Comparison of ENCODE assay signal across 9 mouse cellular contexts in genomic region chr14:79139918-79140825, GRCm38 (mm10).
DNase-seq lines count a peak whose midpoint lies in the region; ATAC-seq and TF ChIP-seq lines count a peak whose summit lies in the region.
"Had no signal": no experiment of that assay in that cellular context is flagged by ENCODE, and none has a peak within 500 bp of the region (broad histone marks: within the 10 kb centered on the region; RNA-seq: fewer than 3 reads in every experiment).

No protein-coding gene starts in this region.

- 0 out of 2 replicates have a peak overlapping the region, but pooled peaks have one; percentile 25 for H3K9ac ChIP-seq in forebrain, postnatal 0 days
- H3K9ac ChIP-seq in intestine, embryonic 16.5 days (ENCODE audit: low read depth, low read length): no peak overlapping the region; the same call in 1 of the 2 replicates
- H3K9ac ChIP-seq: liver, embryonic 13.5 days had no signal

- H3K27ac ChIP-seq in left cerebral cortex, adult 2 months: peak overlapping the region; percentile 5; the same call in 1 of the 2 replicates
- no peak overlapping the region; the same call in 1 of the 2 replicates for H3K27ac ChIP-seq in forebrain, postnatal 0 days (ENCODE audit: low read depth, low read length)
- H3K27ac ChIP-seq in intestine, embryonic 16.5 days (ENCODE audit: low read length): 0 out of 2 replicates have a peak overlapping the region, but pooled peaks have one; percentile 14
- H3K27ac ChIP-seq: liver, embryonic 13.5 days had no signal

- H3K4me3 ChIP-seq in left cerebral cortex, adult 2 months: no peak overlapping the region
- no peak overlapping the region for H3K4me3 ChIP-seq in forebrain, postnatal 0 days (ENCODE audit: low read depth, low read length)
- H3K4me3 ChIP-seq in intestine, embryonic 16.5 days (ENCODE audit: low read length): no peak overlapping the region
- H3K4me3 ChIP-seq: liver, embryonic 13.5 days had no signal

- H3K9me3 ChIP-seq in forebrain, postnatal 0 days (ENCODE audit: low read length): no peaks in the 10 kb centered on the region
- H3K9me3 ChIP-seq in intestine, embryonic 16.5 days (ENCODE audit: control insufficient read depth, low read length): no peaks in the 10 kb centered on the region
- H3K9me3 ChIP-seq: liver, embryonic 13.5 days had no signal

- peaks cover 7% of the 10 kb centered on the region; the same call in 1 of the 2 replicates for H3K4me1 ChIP-seq in forebrain, postnatal 0 days (ENCODE audit: insufficient read depth)
- 0 out of 2 replicates have a peak, but pooled peaks cover 4% of the 10 kb centered on the region for H3K4me1 ChIP-seq in intestine, embryonic 16.5 days (ENCODE audit: control insufficient read depth, insufficient read depth, low read length)
- H3K4me1 ChIP-seq: liver, embryonic 13.5 days had no signal

- no peaks in the 10 kb centered on the region for H3K36me3 ChIP-seq in forebrain, postnatal 0 days (ENCODE audit: insufficient read depth)
- no peaks in the 10 kb centered on the region for H3K36me3 ChIP-seq in intestine, embryonic 16.5 days (ENCODE audit: control insufficient read depth, insufficient read depth, low read length)
- H3K36me3 ChIP-seq: liver, embryonic 13.5 days had no signal

- H3K4me2 ChIP-seq in forebrain, postnatal 0 days (ENCODE audit: low read depth): no peak overlapping the region
- no peak overlapping the region for H3K4me2 ChIP-seq in intestine, embryonic 16.5 days (ENCODE audit: low read depth, low read length)
- H3K4me2 ChIP-seq: liver, embryonic 13.5 days had no signal

- no peaks in the 10 kb centered on the region for H3K27me3 ChIP-seq in forebrain, postnatal 0 days (ENCODE audit: insufficient read depth, low read length)
- no peaks in the 10 kb centered on the region for H3K27me3 ChIP-seq in intestine, embryonic 16.5 days (replicated peaks; ENCODE audit: control insufficient read depth, insufficient read depth, low read length)
- H3K27me3 ChIP-seq: liver, embryonic 13.5 days had no signal

- no peak; the same call in 1 of the 2 replicates for TF ChIP-seq CTCF in left cerebral cortex, adult 2 months (IDR thresholded peaks at IDR 0.05)
- no peak; the same call in 1 of the 2 replicates for TF ChIP-seq CTCF in forebrain, postnatal 0 days (IDR thresholded peaks at IDR 0.05; ENCODE audit: low read depth)

- peak; percentile 67 for ATAC-seq in forebrain, postnatal 0 days
- ATAC-seq in intestine, embryonic 16.5 days: peak; percentile 60
- ATAC-seq in monocyte, adult 5-6 weeks (replicated peaks; ENCODE audit: insufficient number of reproducible peaks, low FRiP score, low TSS enrichment, poor library complexity, severe bottlenecking): no peak

- 37% methylated on average over 19 of the region's 19 CpGs for WGBS in forebrain, postnatal 0 days
- WGBS in intestine, embryonic 16.5 days: 36% methylated on average over 19 of the region's 19 CpGs

- intact Hi-C loops in left cerebral cortex, adult 2 months (cut with DNase I): no loop called here

- DNase-seq in left cerebral cortex, adult 2 months (ENCODE audit: extremely low spot score in 1 of 2, low spot score in 2 of 2): no peak
- DNase-seq in left cerebral cortex, adult 9 months (ENCODE audit: low spot score in 2 of 2): no peak
- DNase-seq in forebrain, postnatal 0 days: peak; percentile 17
- DNase-seq in lung, postnatal 14 days: peak; percentile 51
- no peak for DNase-seq in frontal cortex, postnatal 14 days (ENCODE audit: low spot score in 2 of 2)
- no peak for DNase-seq in layer of hippocampus, adult 8-10 months (ENCODE audit: low spot score in 2 of 2)
- DNase-seq: liver, embryonic 13.5 days had no signal

Comparison
In these comparisons a context has a peak if more than half of its experiments do, and no peak if none do; other contexts are left out.
1. DNase-seq: peak in forebrain, postnatal 0 days (single experiment) and lung, postnatal 14 days (single experiment); none in left cerebral cortex, adult 2 months (0 of 2), left cerebral cortex, adult 9 months (0 of 2), frontal cortex, postnatal 14 days (0 of 2) and layer of hippocampus, adult 8-10 months (0 of 2).